Mouse (Mus musculus): ENCODE data around the gene Fam83c.

Fam83c gene

DNA sequence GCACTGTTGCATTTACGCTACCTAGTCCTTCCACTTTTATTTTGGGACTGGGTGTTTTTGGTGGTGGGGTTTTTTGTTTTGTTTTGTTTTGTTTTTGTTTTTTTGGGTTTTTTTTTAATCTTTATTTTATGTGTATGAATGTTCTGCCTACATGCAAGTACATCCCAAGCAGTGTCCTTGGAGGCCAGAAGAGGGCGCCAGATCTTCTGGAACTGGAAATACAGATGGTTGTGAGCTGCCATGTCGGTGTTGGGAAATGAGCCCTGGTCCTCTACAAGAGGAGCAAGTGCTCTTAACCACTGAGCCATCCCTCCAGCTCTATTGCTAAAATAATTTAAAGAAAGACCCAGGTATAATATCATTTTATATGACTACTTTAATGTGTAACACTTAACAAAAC lies 31.9 kb downstream of the Fam83c start:
- DNase-seq (ENCODE audit: extremely low read depth, insufficient read length, low spot score) = no peak

DNA sequence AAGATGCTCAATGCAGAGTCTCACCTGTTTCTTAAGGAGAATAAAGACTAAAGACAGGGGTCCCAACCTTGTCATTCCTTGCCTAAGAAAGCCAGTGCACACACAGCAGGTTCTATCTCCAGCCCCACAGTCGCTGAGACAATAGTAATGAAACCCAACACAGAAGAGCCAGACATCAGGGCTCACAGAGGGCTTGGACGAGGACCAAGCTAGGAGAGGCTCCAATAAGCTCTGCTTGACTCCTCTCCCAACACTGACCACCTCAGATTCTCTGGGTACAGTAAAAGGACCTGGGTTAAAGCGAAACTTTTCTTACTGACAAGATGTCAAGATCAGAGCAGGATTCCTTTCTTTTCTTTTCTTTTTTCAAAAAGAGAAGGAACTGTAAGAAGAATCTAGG lies 36.0 kb downstream of the Fam83c start:
- no peak for DNase-seq (ENCODE audit: extremely low read depth, insufficient read length, low spot score)

DNA sequence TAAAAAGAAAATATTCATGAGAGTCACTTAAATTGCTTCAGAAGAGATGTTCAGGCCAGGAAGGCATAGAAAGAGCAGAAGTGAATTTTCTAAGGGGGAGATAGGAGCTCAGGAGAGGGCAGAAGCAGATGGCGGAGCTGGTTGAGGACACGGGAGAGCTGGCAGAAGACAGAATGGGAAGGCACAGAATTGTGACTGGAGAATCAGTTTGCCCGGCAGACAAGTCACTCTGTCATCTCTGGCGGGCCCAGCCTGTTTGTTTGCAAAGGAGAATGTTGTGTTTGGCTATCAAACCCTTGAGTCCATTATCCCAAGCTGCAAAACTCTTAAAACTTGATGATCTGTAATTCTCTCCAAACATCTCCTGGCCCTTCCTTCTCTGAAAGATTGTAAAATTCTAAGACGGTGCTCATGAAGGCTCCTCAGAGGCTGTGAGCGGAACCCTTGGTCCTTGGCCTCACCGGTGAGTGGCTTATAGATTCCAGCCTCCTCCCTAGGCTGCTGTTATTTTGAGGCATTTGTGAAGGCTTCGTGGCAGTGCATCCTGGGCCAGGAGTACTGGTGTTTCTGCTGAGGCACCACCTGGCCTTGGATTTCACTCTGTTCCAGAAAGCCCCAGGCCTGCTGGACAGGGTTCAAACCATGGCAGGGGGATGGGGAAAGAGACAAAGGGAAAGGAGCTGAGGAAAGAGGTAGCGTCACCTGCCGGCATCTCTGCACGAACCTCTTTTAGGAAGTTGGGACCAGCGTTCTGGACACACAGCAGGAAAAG lies 39.8 kb downstream of the Fam83c start:
- DNase-seq (ENCODE audit: extremely low read depth, insufficient read length, low spot score) = no peak

DNA sequence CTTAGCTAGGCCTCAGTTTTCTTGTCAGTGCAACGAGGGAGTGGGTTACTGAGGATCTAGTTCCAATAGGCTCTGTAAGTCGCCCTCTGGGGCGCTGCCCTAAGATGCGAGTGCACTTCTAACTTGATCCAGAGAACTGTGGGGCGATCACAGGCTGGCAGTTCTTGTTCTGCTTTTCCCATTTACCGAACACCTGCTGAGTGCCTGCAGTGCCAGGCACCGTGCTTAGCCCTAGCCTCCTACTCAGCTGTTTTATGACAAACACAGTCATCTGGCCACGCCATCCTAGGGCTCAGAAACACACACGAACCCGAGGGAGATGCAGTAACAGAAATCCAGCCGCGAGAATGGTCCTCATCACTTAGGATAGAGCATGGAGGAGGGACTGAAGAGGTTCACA lies 41.8 kb downstream of the Fam83c start:
- DNase-seq (ENCODE audit: extremely low read depth, insufficient read length, low spot score) = no peak

DNA sequence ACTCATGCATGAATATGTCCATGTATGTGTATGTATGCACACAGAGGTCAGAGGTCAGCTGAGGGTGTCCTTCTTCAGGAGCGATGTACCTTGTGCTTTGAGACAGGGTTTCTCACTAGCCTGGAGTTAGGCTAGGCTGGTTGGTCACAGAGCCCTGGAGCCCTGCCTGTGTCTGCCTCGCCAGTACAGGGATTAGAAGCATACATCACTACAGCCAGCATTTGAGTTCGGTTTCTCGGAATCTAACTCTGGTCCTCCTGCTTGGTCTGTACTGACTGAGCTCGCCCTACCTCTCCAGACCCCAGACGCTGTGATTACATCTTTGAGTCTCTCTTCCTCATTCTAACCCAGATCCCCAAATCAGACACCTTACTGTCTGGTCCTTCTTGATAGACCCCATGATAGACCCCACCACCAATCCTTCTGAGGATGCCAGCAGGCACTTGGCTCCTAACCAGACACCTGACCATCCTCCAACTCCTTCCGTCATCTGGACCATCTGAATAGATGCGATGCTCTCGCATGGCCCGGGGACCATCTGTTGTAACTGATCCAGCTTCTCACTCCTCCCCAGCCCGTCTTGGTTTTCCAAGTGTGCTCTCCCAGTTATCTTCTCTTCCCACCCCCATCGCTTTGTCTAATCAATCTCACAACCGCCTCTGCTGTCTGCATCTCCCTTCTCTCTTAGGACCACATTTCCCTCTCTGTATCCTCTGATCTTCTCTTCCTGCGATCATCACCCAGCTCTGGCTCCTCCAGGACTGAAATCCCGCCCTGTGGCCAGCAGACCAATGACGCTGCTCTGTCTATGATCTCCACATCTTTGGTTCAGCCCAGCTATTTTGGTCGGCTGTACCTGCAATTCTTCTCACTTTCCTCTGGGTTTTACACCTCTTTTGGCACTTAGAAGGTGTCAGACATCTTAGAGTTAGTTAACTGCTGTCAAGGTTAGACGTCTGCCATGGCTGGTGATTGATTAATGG lies 46.4 kb downstream of the Fam83c start:
- DNase-seq (ENCODE audit: extremely low read depth, insufficient read length, low spot score) = no peak

DNA sequence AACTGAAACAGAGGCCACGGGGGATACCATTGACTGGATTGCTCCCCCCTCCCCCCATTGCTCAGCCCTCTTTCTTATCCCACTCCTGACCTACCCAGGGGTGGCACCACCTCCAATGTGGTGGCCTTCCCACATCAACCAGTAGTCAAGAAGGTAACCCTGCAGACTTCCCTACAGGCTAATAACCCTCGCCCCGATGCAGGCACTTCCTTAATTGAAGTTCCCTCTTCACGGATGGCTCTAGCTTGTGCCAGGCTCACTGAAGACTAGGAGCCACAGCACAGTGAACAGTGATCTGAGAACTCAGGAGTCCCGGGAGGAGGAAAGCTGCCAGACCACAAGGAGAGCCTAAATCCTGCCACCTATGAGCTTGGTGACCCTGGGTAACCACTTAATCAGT lies 47.7 kb downstream of the Fam83c start:
- no peak for DNase-seq (ENCODE audit: extremely low read depth, insufficient read length, low spot score)

GRCm38 (mm10) chr2:155784534-155784933 lies 50.1 kb downstream of the Fam83c start:
- DNase-seq (ENCODE audit: extremely low read depth, insufficient read length, low spot score) = no peak

- DNase-seq (ENCODE audit: extremely low read depth, insufficient read length, low spot score) = no peak
Measured at GRCm38 (mm10) chr2:155779506-155779905, 55.1 kb downstream of the Fam83c start.

DNA sequence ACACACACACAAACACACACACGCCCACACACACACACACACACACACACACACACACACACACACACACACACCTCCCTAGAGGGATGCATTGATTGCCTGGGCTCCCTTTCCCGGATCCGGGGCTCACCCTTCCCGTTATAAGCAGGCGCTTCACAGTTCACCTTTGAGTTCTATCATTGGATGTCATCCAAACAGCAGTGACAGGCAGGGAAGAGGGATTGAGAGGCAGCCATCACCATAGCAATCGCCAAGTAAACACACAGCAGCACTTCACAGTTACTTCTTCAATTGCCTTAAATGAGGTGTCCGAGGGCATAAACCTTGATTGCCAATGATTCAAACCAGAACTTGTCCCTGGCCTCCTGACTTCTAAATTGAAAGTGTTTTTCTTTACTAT lies 55.6 kb downstream of the Fam83c start:
- DNase-seq (ENCODE audit: extremely low read depth, insufficient read length, low spot score) = no peak

DNA sequence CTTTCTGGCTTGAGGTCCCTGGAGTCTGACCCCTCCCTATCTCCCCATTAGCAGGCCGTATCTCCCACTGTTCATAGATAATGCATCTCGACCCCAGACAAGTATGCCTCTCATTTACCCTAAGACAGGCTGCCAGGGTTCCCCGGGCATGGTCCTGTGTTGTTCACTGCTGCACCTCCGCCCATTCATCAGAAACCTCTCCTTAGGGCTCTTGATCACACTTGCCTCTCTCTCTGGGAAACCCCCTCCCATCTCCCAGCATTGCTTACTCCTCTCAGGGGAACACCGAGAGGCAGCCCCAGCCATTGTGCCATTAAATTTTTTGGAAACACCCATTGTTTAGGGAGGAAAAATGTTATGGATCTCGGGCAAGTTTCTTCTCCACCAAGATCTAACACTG lies 56.6 kb downstream of the Fam83c start:
- no peak for DNase-seq (ENCODE audit: extremely low read depth, insufficient read length, low spot score)

- no peak for DNase-seq (ENCODE audit: extremely low read depth, insufficient read length, low spot score)
Measured at GRCm38 (mm10) chr2:155777688-155777985, 57.0 kb downstream of the Fam83c start.

Data from 3134 (cell line).